Mouse (Mus musculus) hindbrain, postnatal 0 days (tissue): ENCODE measurements around the gene Cog2. TPM values are rescaled to one million over a fixed set of nuclear protein-coding genes. Genes with fewer than 3 reads are reported as not detected.
A peak's percentile ranks its signal among the peaks of the same experiment; 100 is the strongest.

Experiments
- ATAC-seq: fragments of 200-750 bp; cut with Nextera tagmentation; 2 replicates; pipeline ENCODE4 v1.8.0; 2017; ENCODE audit warnings: mild to moderate bottlenecking, moderate TSS enrichment, moderate library complexity
- DNase-seq: peaks from one replicate; pipeline ENCODE4 v3.0.0-alpha.2; 2015; ENCODE audit warnings: low spot score
- H3K27ac ChIP-seq: fragments of 300-500 bp; sonication (generic); 2 replicates; pipeline ENCODE4 v1.5.1; 2014; ENCODE audit warnings: mild to moderate bottlenecking
- H3K27me3 ChIP-seq: fragments of 300-500 bp; sonication (generic); 2 replicates; pipeline ENCODE4 v1.6.1; 2014; ENCODE audit warnings: low read length, mixed read lengths; ENCODE audit not compliant: insufficient read depth
- H3K36me3 ChIP-seq: fragments of 300-500 bp; sonication (generic); 2 replicates; pipeline ENCODE4 v1.6.1; 2014; ENCODE audit warnings: low read length, mixed read lengths; ENCODE audit not compliant: insufficient read depth
- H3K4me1 ChIP-seq: fragments of 300-500 bp; sonication (generic); 2 replicates; pipeline ENCODE4 v1.6.1; 2014; ENCODE audit warnings: antibody characterized with exemption, low read length, mixed read lengths; ENCODE audit not compliant: insufficient read depth
- H3K4me2 ChIP-seq: fragments of 300-500 bp; sonication (generic); 2 replicates; pipeline ENCODE4 v1.6.1; 2014; ENCODE audit warnings: low read depth, mild to moderate bottlenecking, low read length, moderate library complexity, mixed read lengths
- H3K4me3 ChIP-seq: fragments of 300-500 bp; sonication (generic); 2 replicates; pipeline ENCODE4 v1.5.1; 2014; ENCODE audit warnings: low read length
- H3K9ac ChIP-seq: fragments of 300-500 bp; sonication (generic); replicated peaks from 2 replicates; pipeline ENCODE4 v1.6.1; 2014; ENCODE audit warnings: mild to moderate bottlenecking, low read length, moderate library complexity, mixed read lengths
- H3K9me3 ChIP-seq: fragments of 300-500 bp; sonication (generic); 2 replicates; pipeline ENCODE4 v1.6.1; 2016; ENCODE audit warnings: low read length, mixed read lengths
- CTCF ChIP-seq: IDR thresholded peaks from 2 replicates; pipeline ENCODE4 v1.5.1; 2016; ENCODE audit warnings: antibody characterized with exemption, control low read depth, low read depth
- WGBS: fragments of 180-500 bp; shearing (Covaris S2); extraction: QIAGEN DNeasy Blood & Tissue Kit; methylation state at CpG from one replicate; pipeline ENCODE4 v1.1.7; 2014; 5-methylcytosine and 5-hydroxymethylcytosine counted together
- polyA plus RNA-seq: library from polyadenylated mRNA; unstranded; fragments of >200 nt; fragmentation: Nextera tagmentation; extraction: Ambion mirVana; gene quantifications from 2 replicates; pipeline ENCODE4 v1.2.1, GENCODE M21; 2015
- total RNA-seq: library from RNA; depleted of rRNA; stranded (reverse); fragments of >200 nt; gene quantifications from 2 replicates; pipeline ENCODE4 v1.2.3, GENCODE M21; 2014

The Cog2 gene
- total and polyA plus RNA-seq, 2 experiments from 2014 or later: 17.3 to 30.0 TPM

DNA sequence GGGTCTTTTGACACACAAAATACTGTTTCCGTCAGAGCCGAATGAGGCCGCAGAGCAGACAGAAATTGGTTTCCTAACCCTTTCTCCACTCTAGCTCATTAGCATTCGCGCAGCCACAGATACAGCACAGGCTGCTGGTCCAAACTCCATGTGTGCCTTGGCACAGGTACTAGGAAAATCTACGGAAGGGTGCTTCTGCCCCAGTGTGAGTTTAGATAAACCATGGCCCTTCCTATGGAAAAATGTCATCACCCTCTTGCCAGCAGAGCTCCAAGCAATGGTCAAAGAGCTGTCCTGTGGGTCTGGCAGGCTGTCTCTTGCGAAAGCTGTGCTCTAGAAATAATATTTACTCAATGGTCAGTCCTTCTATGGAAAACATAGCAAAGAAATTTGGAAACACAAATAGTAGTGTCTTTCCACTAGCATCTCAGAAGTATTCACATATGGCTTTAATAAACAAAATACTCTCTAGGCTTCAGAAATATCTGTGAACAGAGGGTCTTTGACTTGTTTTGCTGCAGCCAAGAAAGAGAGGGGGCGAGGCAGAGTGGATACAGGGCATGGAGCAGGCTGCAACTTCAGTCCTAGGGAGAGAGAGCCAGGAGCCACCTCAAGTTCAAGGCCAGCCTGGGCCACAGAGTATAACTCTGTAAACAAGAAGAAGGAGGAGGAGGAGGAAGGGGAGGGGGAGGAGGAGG is 51.3 kb downstream of the Cog2 start:
- ATAC-seq: no peak
- Histone ChIP-seq H3K9ac (no peak overlapping the region), H3K4me3 (no peak overlapping the region), H3K9me3 (no peaks in the 10 kb centered on the region), H3K27ac (peak overlapping the region; percentile 41; the same call in 1 of the 2 replicates), H3K4me2 (no peak overlapping the region), H3K27me3 (no peaks in the 10 kb centered on the region), H3K4me1 (peaks cover 6% of the 10 kb centered on the region), H3K36me3 (no peaks in the 10 kb centered on the region)
- no peak for TF ChIP-seq CTCF
- 45% methylated on average over 8 of the region's 8 CpGs for WGBS
- peak; percentile 49 for DNase-seq

DNA sequence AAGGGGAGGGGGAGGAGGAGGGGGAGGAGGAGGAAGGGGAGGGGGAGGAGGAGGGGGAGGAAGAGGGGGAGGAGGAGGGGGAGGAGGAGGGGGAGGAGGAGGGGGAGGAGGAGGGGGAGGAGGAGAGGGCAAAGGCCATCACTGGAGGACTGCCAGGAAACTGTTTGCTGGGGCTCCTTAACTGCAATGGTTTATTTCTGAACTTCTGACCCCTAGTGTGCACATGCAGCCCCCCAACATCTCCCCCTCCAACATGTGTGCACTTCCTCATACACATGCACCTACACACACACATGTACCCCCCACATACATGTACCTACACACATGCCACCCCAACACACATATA is 51.8 kb downstream of the Cog2 start:
- no peaks in the 10 kb centered on the region for H3K36me3 ChIP-seq
- no peak for DNase-seq

DNA sequence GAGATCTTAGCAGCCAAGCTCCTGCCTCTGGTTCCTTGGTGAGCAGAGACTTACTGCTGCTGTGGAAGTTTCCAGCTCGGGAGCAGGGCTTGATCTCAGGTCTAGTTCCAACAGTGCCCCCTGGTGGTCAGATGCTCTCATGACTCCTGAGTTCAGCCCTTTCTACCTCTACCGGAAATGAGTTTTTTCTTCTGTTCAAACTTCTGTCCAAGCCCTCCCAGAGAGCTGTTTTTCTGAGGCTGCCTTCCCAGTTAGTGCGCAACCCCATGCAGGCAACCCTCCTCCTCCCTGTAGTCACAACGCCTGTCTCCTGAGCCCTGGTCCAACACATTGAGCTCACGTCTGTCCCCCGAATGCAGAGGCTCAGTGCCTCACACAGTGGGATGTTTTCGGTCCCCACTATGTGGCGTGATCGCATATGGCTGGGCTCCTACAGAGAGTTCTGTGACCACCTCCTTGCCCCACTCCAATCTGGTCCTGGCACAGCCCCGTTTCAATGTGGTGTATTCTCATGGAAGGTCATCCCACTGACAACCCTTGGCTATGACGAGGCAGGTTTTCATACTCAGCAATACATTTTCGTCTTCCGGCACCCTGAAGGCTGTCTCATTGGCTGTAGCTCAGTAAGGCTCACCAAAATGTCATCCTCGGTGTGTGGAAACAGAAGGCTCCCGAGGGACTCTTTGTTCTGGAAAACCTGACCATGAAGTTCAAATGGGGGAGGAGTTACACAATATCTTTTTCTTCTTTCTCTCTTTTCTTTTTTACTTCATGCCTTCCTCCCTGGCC is 53.2 kb downstream of the Cog2 start:
- Histone ChIP-seq H3K27ac (peak overlapping the region; percentile 34; the same call in 1 of the 2 replicates), H3K4me3 (no peak overlapping the region), H3K36me3 (no peaks in the 10 kb centered on the region), H3K9me3 (no peaks in the 10 kb centered on the region), H3K4me1 (peaks cover 6% of the 10 kb centered on the region), H3K27me3 (no peaks in the 10 kb centered on the region), H3K9ac (no peak overlapping the region), H3K4me2 (no peak overlapping the region)
- WGBS: 53% methylated on average over 15 of the region's 15 CpGs
- DNase-seq: peak; percentile 95
- peak; percentile 92 for TF ChIP-seq CTCF
- ATAC-seq: peak; percentile 73

More for the DNA sequence above, 51.8 kb downstream of the Cog2 start:
- Histone ChIP-seq H3K27ac (no peak overlapping the region), H3K9me3 (no peaks in the 10 kb centered on the region), H3K4me3 (no peak overlapping the region), H3K27me3 (no peaks in the 10 kb centered on the region), H3K4me1 (peaks cover 6% of the 10 kb centered on the region), H3K9ac (no peak overlapping the region), H3K4me2 (no peak overlapping the region)
- no peak for ATAC-seq
- TF ChIP-seq CTCF: no peak

DNA sequence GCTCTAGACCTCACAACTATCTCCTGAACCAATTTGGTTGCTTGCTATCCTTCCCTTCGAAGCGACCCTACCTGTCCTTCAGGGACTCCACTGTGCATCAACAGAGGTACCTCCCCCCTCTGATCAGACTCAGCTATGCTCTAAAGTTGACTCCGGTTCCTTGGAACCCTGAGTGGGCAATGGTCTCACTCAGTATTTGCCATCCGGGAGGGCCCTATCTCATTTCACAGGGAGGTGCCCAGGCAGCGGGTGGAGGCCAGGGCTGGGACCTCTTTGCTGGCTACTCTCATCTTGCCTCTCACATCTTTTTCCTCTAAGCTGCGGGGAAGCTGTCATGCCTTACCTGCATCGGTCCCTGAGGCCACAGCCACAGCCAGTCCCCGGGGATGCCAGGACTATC is 55.2 kb downstream of the Cog2 start, which contains the start of gene Capn9:
Gene Capn9 (plus strand): TSS at position 301 of the 400 bp plus-strand sequence.
- Histone ChIP-seq H3K9ac (no peak within 1 kb of the TSS), H3K36me3 (no peaks in the 10 kb centered on the region), H3K4me3 (no peak within 1 kb of the TSS), H3K27ac (no peak within 1 kb of the TSS), H3K4me2 (no peak within 1 kb of the TSS), H3K4me1 (no peaks in the 10 kb centered on the region), H3K27me3 (no peaks in the 10 kb centered on the region), H3K9me3 (no peaks in the 10 kb centered on the region)
- TF ChIP-seq CTCF: no peak
- no peak for DNase-seq
- no peak for ATAC-seq
- WGBS: 96% methylated on average over 8 of the region's 8 CpGs

DNA sequence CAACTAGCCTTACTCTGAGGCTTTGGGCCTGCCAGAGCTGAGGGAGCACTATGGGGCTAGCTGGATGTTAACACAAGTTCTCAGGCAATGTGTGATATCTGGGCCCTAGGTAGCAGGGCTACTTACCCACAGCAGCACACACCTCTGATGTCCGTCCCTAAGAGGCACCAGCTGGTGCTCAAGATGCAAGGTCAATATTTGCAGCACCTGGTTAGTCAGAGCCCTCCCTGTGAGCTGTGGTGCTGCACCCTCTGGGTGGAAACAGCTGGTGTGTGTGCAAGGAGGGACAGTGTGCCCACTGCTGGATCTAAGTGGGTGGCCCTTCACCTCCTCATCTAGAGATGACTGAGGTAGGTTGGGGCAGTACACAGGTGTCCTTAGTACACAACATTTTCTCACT is 56.2 kb downstream of the Cog2 start:
- 65% methylated on average over 1 of the region's 1 CpGs for WGBS
- Histone ChIP-seq H3K4me2 (no peak overlapping the region), H3K27me3 (no peaks in the 10 kb centered on the region), H3K27ac (no peak overlapping the region), H3K9ac (no peak overlapping the region), H3K9me3 (no peaks in the 10 kb centered on the region), H3K4me1 (no peaks in the 10 kb centered on the region), H3K4me3 (no peak overlapping the region), H3K36me3 (no peaks in the 10 kb centered on the region)
- no peak for ATAC-seq
- no peak for TF ChIP-seq CTCF
- no peak for DNase-seq

DNA sequence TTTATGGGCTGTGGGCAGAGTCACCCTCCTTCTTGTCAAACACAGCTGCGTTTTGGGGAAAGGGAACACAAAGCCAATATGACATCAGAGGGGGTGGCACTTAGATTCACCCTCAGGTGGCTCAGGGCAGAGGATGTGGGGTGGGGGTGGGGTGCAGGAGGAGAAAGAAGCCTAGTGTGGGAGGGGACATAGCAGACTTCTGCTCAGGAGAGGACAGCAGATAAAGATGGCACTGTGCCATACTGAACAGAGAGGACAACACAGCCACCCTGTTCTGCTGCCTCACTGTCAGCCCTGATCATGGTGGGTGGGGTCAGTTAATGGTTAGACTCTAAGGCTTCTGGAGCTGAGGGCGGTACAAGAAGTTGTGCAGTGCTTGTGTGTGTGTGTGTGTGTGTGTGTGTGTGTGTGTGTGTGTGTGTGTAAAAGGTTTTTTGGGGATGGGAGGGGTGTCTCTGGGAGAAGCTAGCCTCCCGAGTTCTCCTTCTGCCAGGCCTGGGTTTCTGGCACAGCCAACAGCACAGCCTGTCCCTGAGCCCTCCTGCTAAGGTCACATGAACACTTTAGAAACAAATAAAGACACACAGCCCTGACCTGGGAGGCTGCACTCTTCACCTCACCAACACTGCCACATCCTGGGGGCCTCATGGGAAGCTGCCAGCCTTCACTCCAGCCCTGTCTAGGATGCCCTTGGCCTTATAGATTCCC is 65.3 kb downstream of the Cog2 start:
- Histone ChIP-seq H3K36me3 (no peaks in the 10 kb centered on the region), H3K4me2 (no peak overlapping the region), H3K4me1 (peaks cover 6% of the 10 kb centered on the region; the same call in 1 of the 2 replicates), H3K9ac (no peak overlapping the region), H3K27me3 (no peaks in the 10 kb centered on the region), H3K27ac (peak overlapping the region; percentile 77), H3K4me3 (no peak overlapping the region), H3K9me3 (no peaks in the 10 kb centered on the region)
- DNase-seq (peak; percentile 65), ATAC-seq (peak; percentile 88)
- WGBS: 43% methylated on average over 3 of the region's 3 CpGs
- TF ChIP-seq CTCF: no peak
